Mouse (Mus musculus): ENCODE measurements around the gene Cmip. TPM values are rescaled to one million over a fixed set of nuclear protein-coding genes. Genes with fewer than 3 reads are reported as not detected.

Cmip gene
- polyA plus RNA-seq, 1 experiment from 2014 or later: 146 TPM

GRCm38 (mm10) chr8:117465250-117465649, 208.4 kb downstream of the Cmip start:
- ATAC-seq: peak; percentile 67
- Histone ChIP-seq H3K4me2 (ENCODE audit: low read length) (no peak overlapping the region), H3K4me3 (ENCODE audit: low read depth, low read length) (no peak overlapping the region), H3K27ac (ENCODE audit: low read length) (peak overlapping the region; percentile 28; the same call in 1 of the 2 replicates), H3K27me3 (ENCODE audit: control insufficient read depth, insufficient read depth, low read depth, low read length) (no peaks in the 10 kb centered on the region), H3K36me3 (ENCODE audit: control insufficient read depth, insufficient read depth, low read length) (no peaks in the 10 kb centered on the region; the same call in 1 of the 2 replicates), H3K9ac (ENCODE audit: low read depth, low read length) (no peak overlapping the region), H3K9me3 (replicated peaks; ENCODE audit: control insufficient read depth, low read length, poor library complexity, severe bottlenecking) (no peaks in the 10 kb centered on the region), H3K4me1 (ENCODE audit: control insufficient read depth, insufficient read depth, low read length) (peaks cover 8% of the 10 kb centered on the region)
- WGBS: 34% methylated on average over 5 of the region's 5 CpGs

DNA sequence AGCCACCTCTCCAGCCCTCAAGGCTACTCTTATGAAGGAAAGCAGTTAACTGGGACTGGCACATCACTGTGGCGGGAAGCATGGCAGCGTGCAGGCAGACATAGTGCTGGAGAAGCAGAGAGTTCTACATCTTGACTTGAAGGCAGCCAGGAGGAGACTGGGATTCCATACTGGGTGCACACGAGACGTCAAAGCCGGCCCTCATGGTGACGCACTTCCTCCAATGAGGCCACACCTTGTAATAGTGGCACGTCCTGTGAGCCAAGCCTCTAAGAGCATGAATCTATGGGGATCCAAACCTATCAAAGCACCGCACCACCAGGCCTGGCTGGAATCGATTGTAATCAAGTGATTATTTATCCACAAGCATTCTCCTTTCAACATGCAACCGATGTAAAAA, 210.6 kb downstream of the Cmip start:
- Histone ChIP-seq H3K36me3 (ENCODE audit: control insufficient read depth, insufficient read depth, low read length) (no peaks in the 10 kb centered on the region), H3K9ac (ENCODE audit: low read depth, low read length) (no peak overlapping the region), H3K4me3 (ENCODE audit: low read depth, low read length) (no peak overlapping the region), H3K4me1 (ENCODE audit: control insufficient read depth, insufficient read depth, low read length) (peaks cover 16% of the 10 kb centered on the region), H3K27me3 (ENCODE audit: control insufficient read depth, insufficient read depth, low read depth, low read length) (no peaks in the 10 kb centered on the region), H3K9me3 (replicated peaks; ENCODE audit: control insufficient read depth, low read length, poor library complexity, severe bottlenecking) (no peaks in the 10 kb centered on the region), H3K27ac (ENCODE audit: low read length) (no peak overlapping the region), H3K4me2 (ENCODE audit: low read length) (no peak overlapping the region)
- ATAC-seq: no peak
- WGBS: 93% methylated on average over 10 of the region's 10 CpGs

- Histone ChIP-seq H3K9ac (ENCODE audit: low read depth, low read length) (peak overlapping the region; percentile 65), H3K36me3 (ENCODE audit: control insufficient read depth, insufficient read depth, low read length) (no peaks in the 10 kb centered on the region), H3K9me3 (replicated peaks; ENCODE audit: control insufficient read depth, low read length, poor library complexity, severe bottlenecking) (no peaks in the 10 kb centered on the region), H3K4me3 (ENCODE audit: low read depth, low read length) (peak overlapping the region; percentile 27), H3K27me3 (ENCODE audit: control insufficient read depth, insufficient read depth, low read depth, low read length) (no peaks in the 10 kb centered on the region), H3K27ac (ENCODE audit: low read length) (peak overlapping the region; percentile 95), H3K4me2 (ENCODE audit: low read length) (peak overlapping the region; percentile 60), H3K4me1 (ENCODE audit: control insufficient read depth, insufficient read depth, low read length) (peaks cover 16% of the 10 kb centered on the region)
- WGBS: 25% methylated on average over 16 of the region's 16 CpGs
- ATAC-seq: peak; percentile 55
Measured at GRCm38 (mm10) chr8:117469431-117470341, 212.8 kb downstream of the Cmip start.

DNA sequence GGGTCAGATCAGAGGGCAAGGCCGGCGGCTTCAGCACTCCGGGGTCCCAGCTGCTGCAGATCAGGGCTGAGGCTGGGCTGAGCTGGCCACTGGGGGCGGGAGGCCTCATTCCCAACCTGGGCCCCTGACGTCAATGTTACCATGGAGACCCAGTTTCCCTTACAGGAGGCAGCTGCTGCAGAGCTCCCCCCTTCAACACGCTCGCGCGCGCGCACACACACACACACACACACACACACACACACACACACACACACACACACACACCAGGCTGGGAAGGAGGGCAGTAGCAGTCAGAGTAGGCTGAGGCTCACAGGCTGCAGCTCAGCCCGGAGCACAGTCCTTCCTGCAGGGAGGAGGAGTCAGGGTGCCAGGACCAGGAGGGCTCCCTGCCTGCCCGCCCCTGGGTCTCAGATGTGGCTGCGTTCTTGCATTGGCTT, 213.5 kb downstream of the Cmip start:
- Histone ChIP-seq H3K9me3 (replicated peaks; ENCODE audit: control insufficient read depth, low read length, poor library complexity, severe bottlenecking) (no peaks in the 10 kb centered on the region), H3K27ac (ENCODE audit: low read length) (peak overlapping the region; percentile 95), H3K4me2 (ENCODE audit: low read length) (peak overlapping the region; percentile 60), H3K9ac (ENCODE audit: low read depth, low read length) (peak overlapping the region; percentile 65), H3K4me3 (ENCODE audit: low read depth, low read length) (peak overlapping the region; percentile 27), H3K27me3 (ENCODE audit: control insufficient read depth, insufficient read depth, low read depth, low read length) (no peaks in the 10 kb centered on the region), H3K4me1 (ENCODE audit: control insufficient read depth, insufficient read depth, low read length) (peaks cover 16% of the 10 kb centered on the region), H3K36me3 (ENCODE audit: control insufficient read depth, insufficient read depth, low read length) (no peaks in the 10 kb centered on the region)
- 0% methylated on average over 11 of the region's 14 CpGs for WGBS
- ATAC-seq: peak; percentile 95

DNA sequence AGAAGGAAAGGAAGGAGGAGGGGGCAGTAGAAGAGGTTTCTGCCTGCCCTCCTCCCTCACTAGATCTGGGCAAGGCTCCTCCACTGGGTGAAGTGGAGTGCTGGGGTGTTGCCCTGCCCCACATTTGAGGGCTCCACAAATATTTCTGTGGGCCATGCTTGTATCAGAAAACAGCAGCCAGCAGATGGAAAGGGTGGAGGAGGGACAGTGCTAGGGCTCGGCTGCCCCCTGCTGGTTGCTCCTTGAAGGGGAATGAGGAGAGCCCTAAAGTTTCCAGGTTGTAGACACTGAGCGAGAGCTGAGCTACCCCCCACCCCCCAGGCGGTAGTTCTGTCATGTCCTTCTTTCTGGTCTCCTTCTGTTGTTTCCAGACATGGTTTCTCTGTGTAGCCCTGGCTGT, 214.3 kb downstream of the Cmip start:
- no peaks in the 10 kb centered on the region for H3K9me3 ChIP-seq (replicated peaks; ENCODE audit: control insufficient read depth, low read length, poor library complexity, severe bottlenecking)
- H3K4me3 ChIP-seq (ENCODE audit: low read depth, low read length): no peak overlapping the region
- H3K36me3 ChIP-seq (ENCODE audit: control insufficient read depth, insufficient read depth, low read length): no peaks in the 10 kb centered on the region
- peak overlapping the region; percentile 60; the same call in 1 of the 2 replicates for H3K4me2 ChIP-seq (ENCODE audit: low read length)
- no peak overlapping the region for H3K9ac ChIP-seq (ENCODE audit: low read depth, low read length)
- 23% methylated on average over 3 of the region's 3 CpGs for WGBS
- H3K4me1 ChIP-seq (ENCODE audit: control insufficient read depth, insufficient read depth, low read length): peaks cover 16% of the 10 kb centered on the region
- H3K27ac ChIP-seq (ENCODE audit: low read length): peak overlapping the region; percentile 95
- peak; percentile 12; the same call in 1 of the 2 replicates for ATAC-seq
- no peaks in the 10 kb centered on the region for H3K27me3 ChIP-seq (ENCODE audit: control insufficient read depth, insufficient read depth, low read depth, low read length)

- no peak overlapping the region for H3K27ac ChIP-seq (ENCODE audit: low read length)
- H3K9ac ChIP-seq (ENCODE audit: low read depth, low read length): no peak overlapping the region
- H3K4me3 ChIP-seq (ENCODE audit: low read depth, low read length): no peak overlapping the region
- H3K27me3 ChIP-seq (ENCODE audit: control insufficient read depth, insufficient read depth, low read depth, low read length): no peaks in the 10 kb centered on the region
- WGBS: 81% methylated on average over 9 of the region's 9 CpGs
- H3K9me3 ChIP-seq (replicated peaks; ENCODE audit: control insufficient read depth, low read length, poor library complexity, severe bottlenecking): no peaks in the 10 kb centered on the region
- no peak for ATAC-seq
- no peak overlapping the region for H3K4me2 ChIP-seq (ENCODE audit: low read length)
- no peaks in the 10 kb centered on the region for H3K36me3 ChIP-seq (ENCODE audit: control insufficient read depth, insufficient read depth, low read length)
- peaks cover 16% of the 10 kb centered on the region for H3K4me1 ChIP-seq (ENCODE audit: control insufficient read depth, insufficient read depth, low read length)
Measured at GRCm38 (mm10) chr8:117471655-117472054, 214.8 kb downstream of the Cmip start.

DNA sequence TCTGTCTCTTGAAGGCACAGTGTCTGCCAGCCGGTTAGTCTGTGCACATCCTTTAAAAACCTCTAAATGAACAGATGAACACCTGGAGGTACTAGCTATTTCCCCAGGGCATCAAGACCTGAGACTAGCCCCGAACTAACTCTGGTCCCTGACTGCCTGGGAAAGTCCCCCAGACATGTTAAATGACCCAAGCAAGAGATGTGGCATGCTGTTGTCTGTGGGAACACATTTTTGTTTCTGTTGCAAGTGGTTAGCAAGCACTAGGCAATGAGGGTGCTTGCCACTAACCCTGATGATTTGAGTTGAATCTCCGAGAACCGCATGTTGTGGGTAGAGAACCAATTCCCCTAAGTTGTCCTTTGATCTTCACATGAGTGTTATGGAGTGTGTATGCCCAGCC, 215.5 kb downstream of the Cmip start:
- no peak overlapping the region for H3K4me3 ChIP-seq (ENCODE audit: low read depth, low read length)
- no peak overlapping the region for H3K4me2 ChIP-seq (ENCODE audit: low read length)
- no peaks in the 10 kb centered on the region for H3K9me3 ChIP-seq (replicated peaks; ENCODE audit: control insufficient read depth, low read length, poor library complexity, severe bottlenecking)
- H3K36me3 ChIP-seq (ENCODE audit: control insufficient read depth, insufficient read depth, low read length): no peaks in the 10 kb centered on the region
- no peak overlapping the region for H3K9ac ChIP-seq (ENCODE audit: low read depth, low read length)
- no peak for ATAC-seq
- no peak overlapping the region for H3K27ac ChIP-seq (ENCODE audit: low read length)
- peaks cover 16% of the 10 kb centered on the region for H3K4me1 ChIP-seq (ENCODE audit: control insufficient read depth, insufficient read depth, low read length)
- H3K27me3 ChIP-seq (ENCODE audit: control insufficient read depth, insufficient read depth, low read depth, low read length): no peaks in the 10 kb centered on the region
- WGBS: 86% methylated on average over 4 of the region's 4 CpGs

DNA sequence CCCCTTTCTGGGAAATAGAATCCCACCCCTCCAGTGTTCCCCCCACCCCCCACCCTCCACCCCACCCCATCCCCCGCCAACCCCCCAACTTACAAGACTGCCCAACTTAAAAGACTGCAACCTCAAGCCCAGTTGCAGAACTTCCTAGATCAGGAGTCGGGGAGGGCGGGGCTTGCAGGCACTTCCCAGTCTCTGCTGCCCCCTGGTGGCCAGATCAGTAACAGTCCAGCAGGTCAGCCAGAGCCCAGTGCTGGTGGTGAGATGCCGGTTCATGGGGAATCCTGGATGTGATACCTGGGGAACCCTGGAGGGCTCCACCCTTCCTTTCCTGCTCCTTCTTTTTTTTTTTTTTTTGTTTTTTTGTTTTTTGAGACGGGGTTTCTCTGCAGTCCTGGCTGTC, 218.1 kb downstream of the Cmip start:
- Histone ChIP-seq H3K4me3 (ENCODE audit: low read depth, low read length) (no peak overlapping the region), H3K4me2 (ENCODE audit: low read length) (no peak overlapping the region), H3K27me3 (ENCODE audit: control insufficient read depth, insufficient read depth, low read depth, low read length) (no peaks in the 10 kb centered on the region), H3K9me3 (replicated peaks; ENCODE audit: control insufficient read depth, low read length, poor library complexity, severe bottlenecking) (no peaks in the 10 kb centered on the region), H3K4me1 (ENCODE audit: control insufficient read depth, insufficient read depth, low read length) (peaks cover 11% of the 10 kb centered on the region), H3K36me3 (ENCODE audit: control insufficient read depth, insufficient read depth, low read length) (no peaks in the 10 kb centered on the region), H3K27ac (ENCODE audit: low read length) (no peak overlapping the region), H3K9ac (ENCODE audit: low read depth, low read length) (no peak overlapping the region)
- WGBS: 0% methylated on average over 5 of the region's 5 CpGs
- ATAC-seq: peak; percentile 43; the same call in 1 of the 2 replicates

GRCm38 (mm10) chr8:117475819-117476218, 219.0 kb downstream of the Cmip start:
- no peaks in the 10 kb centered on the region for H3K27me3 ChIP-seq (ENCODE audit: control insufficient read depth, insufficient read depth, low read depth, low read length)
- H3K27ac ChIP-seq (ENCODE audit: low read length): no peak overlapping the region
- H3K9me3 ChIP-seq (replicated peaks; ENCODE audit: control insufficient read depth, low read length, poor library complexity, severe bottlenecking): no peaks in the 10 kb centered on the region
- no peak for ATAC-seq
- peaks cover 4% of the 10 kb centered on the region; the same call in 1 of the 2 replicates for H3K4me1 ChIP-seq (ENCODE audit: control insufficient read depth, insufficient read depth, low read length)
- no peak overlapping the region for H3K9ac ChIP-seq (ENCODE audit: low read depth, low read length)
- 82% methylated on average over 7 of the region's 7 CpGs for WGBS
- H3K4me3 ChIP-seq (ENCODE audit: low read depth, low read length): no peak overlapping the region
- H3K4me2 ChIP-seq (ENCODE audit: low read length): no peak overlapping the region
- no peaks in the 10 kb centered on the region for H3K36me3 ChIP-seq (ENCODE audit: control insufficient read depth, insufficient read depth, low read length)

Measured in midbrain, embryonic 16.5 days (tissue).